Mouse (Mus musculus) kidney, embryonic 15.5 days (tissue): ENCODE results near the gene Lcn12. TPM values are rescaled to one million over a fixed set of nuclear protein-coding genes. Genes with fewer than 3 reads are reported as not detected.

Experiments used
- ATAC-seq: fragments of 200-750 bp; cut with Nextera tagmentation; replicated peaks from 2 replicates; pipeline ENCODE4 v1.8.0; 2017; ENCODE audit warnings: moderate TSS enrichment; ENCODE audit not compliant: low FRiP score
- H3K27ac ChIP-seq: fragments of 300-500 bp; sonication (generic); 2 replicates; pipeline ENCODE4 v1.5.1; 2015; ENCODE audit warnings: mild to moderate bottlenecking, inconsistent platforms
- H3K27me3 ChIP-seq: fragments of 300-500 bp; sonication (generic); 2 replicates; pipeline ENCODE4 v1.6.1; 2015; ENCODE audit warnings: inconsistent platforms
- H3K36me3 ChIP-seq: fragments of 300-500 bp; sonication (generic); 2 replicates; pipeline ENCODE4 v1.6.1; 2015; ENCODE audit warnings: inconsistent platforms
- H3K4me1 ChIP-seq: fragments of 300-500 bp; sonication (generic); 2 replicates; pipeline ENCODE4 v1.6.1; 2015; ENCODE audit warnings: inconsistent platforms
- H3K4me2 ChIP-seq: fragments of 300-500 bp; sonication (generic); 2 replicates; pipeline ENCODE4 v1.6.1; 2015; ENCODE audit warnings: moderate library complexity, mild to moderate bottlenecking, inconsistent platforms
- H3K4me3 ChIP-seq: fragments of 300-500 bp; sonication (generic); replicated peaks from 2 replicates; pipeline ENCODE4 v1.5.1; 2015; ENCODE audit warnings: mild to moderate bottlenecking, inconsistent platforms
- H3K9ac ChIP-seq: fragments of 300-500 bp; sonication (generic); 2 replicates; pipeline ENCODE4 v1.6.1; 2015; ENCODE audit warnings: mild to moderate bottlenecking, inconsistent platforms
- H3K9me3 ChIP-seq: fragments of 300-500 bp; sonication (generic); replicated peaks from 2 replicates; pipeline ENCODE4 v1.6.1; 2016; ENCODE audit warnings: inconsistent platforms
- WGBS: fragments of 180-500 bp; shearing (Covaris S2); methylation state at CpG from one replicate; pipeline ENCODE4 v1.1.7; 2015; ENCODE audit warnings: mixed read lengths; 5-methylcytosine and 5-hydroxymethylcytosine counted together
- microRNA-seq: library from miRNA; unstranded; fragments of <30 nt; microRNA quantifications from one replicate; pipeline ENCODE4, GENCODE M21; 2016
- polyA plus RNA-seq: library from polyadenylated mRNA; unstranded; fragments of >200 nt; fragmentation: Nextera tagmentation; extraction: Ambion mirVana; gene quantifications from 2 replicates; pipeline ENCODE4 v1.2.1, GENCODE M21; 2015

The Lcn12 gene
- polyA plus RNA-seq, 1 experiment from 2014 or later, result not detected

DNA sequence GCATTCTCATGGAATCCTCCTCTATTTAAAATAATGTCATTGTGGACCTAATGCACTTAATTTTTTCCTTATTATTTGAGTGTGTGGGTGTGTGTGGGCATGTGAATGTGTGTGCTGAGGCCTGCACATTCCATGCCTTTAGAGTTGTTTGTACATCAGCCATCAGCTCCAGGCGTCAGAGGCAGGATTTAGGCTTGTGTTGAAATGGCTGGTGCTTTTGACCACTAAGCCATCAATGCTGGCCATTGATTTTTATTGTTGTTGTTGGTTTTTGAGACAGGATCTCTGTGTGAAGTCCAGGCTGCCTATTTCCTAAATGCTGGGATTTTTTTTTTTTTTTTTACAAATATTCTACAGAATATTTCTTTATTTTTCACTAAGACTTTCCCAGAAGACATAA lies 40.8 kb downstream of the Lcn12 start:
- no peak overlapping the region for H3K27ac ChIP-seq
- no peak overlapping the region for H3K4me2 ChIP-seq
- no peak overlapping the region for H3K4me3 ChIP-seq
- peaks cover 2% of the 10 kb centered on the region; the same call in 1 of the 2 replicates for H3K36me3 ChIP-seq
- H3K27me3 ChIP-seq, result no peaks in the 10 kb centered on the region
- H3K4me1 ChIP-seq, result peaks cover 5% of the 10 kb centered on the region; the same call in 1 of the 2 replicates
- no peak for ATAC-seq
- no peaks in the 10 kb centered on the region for H3K9me3 ChIP-seq
- WGBS, result 53% methylated on average over 1 of the region's 1 CpGs
- no peak overlapping the region for H3K9ac ChIP-seq

DNA sequence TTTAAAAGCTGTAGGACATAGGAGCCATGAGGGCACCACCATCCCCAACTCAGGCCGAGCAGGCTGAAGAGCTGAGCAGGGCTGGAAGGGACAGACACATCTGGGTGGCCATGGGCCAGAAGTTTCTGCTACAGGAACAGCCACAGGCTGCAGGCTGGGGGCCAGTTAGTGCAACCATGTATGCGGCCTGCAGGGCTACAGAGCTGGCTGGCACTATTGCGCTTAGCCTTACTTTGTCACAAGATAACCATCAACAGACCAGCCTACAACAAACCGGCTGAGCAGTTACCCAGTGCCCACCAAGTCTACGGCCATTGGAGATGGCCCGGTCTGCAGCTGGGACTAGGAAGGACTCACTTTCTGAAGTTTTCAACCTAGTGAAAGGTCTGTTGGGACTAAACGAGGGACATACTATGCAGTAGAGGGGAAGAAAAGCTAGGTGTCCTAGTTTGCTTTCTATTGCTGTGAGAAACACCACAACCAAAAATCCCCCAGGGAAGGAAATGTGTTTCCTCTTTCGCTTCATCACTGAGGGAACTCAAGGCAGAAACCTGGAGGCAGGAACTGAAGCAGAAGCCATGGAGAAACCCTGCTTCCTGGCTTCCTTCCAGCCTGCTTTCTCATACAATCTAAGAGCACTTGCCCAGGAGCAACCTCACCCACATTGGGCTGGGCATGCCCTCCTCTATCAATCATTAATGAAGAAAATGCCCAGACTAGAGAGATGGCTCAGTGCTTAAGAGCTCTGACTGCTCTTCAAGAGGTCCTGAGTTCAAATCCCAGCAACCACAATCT lies 42.7 kb downstream of the Lcn12 start:
- Histone ChIP-seq H3K27ac (no peak overlapping the region), H3K4me3 (no peak overlapping the region), H3K4me1 (peaks cover 5% of the 10 kb centered on the region; the same call in 1 of the 2 replicates), H3K4me2 (no peak overlapping the region), H3K27me3 (no peaks in the 10 kb centered on the region), H3K9ac (no peak overlapping the region), H3K9me3 (no peaks in the 10 kb centered on the region), H3K36me3 (peaks cover 21% of the 10 kb centered on the region)
- ATAC-seq, result no peak
- 76% methylated on average over 8 of the region's 8 CpGs for WGBS

DNA sequence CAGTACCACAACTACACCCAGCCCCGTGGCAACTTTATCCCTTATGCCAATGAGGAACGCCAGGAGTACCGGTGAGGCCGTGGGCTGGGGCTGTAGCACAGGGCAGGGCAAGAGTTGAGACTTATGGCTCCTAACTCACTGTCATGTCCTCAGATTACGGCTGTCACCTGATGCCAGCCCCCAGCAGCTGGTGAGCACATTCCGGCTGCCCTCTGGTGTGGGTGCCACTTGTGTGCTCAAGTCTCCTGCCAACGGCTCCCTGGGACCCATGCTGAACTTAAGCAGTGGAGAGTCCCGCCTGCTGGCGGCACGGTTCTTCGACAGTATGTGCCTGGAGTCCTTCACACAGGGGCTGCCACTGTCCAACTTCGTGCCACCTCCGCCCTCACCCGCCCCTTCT lies 51.0 kb downstream of the Lcn12 start:
- no peak for ATAC-seq
- 83% methylated on average over 14 of the region's 14 CpGs for WGBS
- H3K36me3 ChIP-seq, result peaks cover 92% of the 10 kb centered on the region
- H3K4me1 ChIP-seq, result no peaks in the 10 kb centered on the region
- no peak overlapping the region for H3K4me2 ChIP-seq
- no peak overlapping the region for H3K27ac ChIP-seq
- H3K4me3 ChIP-seq, result no peak overlapping the region
- no peak overlapping the region for H3K9ac ChIP-seq
- H3K9me3 ChIP-seq, result no peaks in the 10 kb centered on the region
- H3K27me3 ChIP-seq, result no peaks in the 10 kb centered on the region

DNA sequence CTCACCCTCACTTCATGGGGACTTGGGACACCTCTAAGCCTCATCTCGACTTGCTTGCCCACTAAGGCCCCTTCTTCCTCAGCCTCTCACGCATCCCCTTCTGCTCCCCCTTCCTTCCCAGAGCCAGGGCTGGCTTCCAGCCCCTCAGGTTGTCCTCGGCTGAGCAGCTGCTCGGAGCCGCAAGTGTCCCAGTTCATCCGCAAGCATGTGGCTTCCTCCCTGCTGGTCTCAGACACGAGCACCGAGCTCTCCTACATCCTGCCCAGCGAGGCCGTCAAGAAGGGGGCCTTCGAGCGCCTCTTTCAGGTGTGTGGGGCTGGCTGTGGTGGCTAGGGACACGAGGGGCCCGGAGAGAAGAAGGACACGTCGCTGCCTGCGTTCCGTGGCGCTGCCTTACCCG lies 52.6 kb downstream of the Lcn12 start:
- Histone ChIP-seq H3K4me1 (no peaks in the 10 kb centered on the region), H3K36me3 (peaks cover 92% of the 10 kb centered on the region), H3K9me3 (no peaks in the 10 kb centered on the region), H3K4me2 (no peak overlapping the region), H3K4me3 (no peak overlapping the region), H3K27me3 (no peaks in the 10 kb centered on the region), H3K27ac (no peak overlapping the region), H3K9ac (no peak overlapping the region)
- WGBS, result 87% methylated on average over 20 of the region's 20 CpGs
- no peak for ATAC-seq

Small RNAs within 50 kb of the gene (microRNA-seq; reads per million reads assigned to microRNA genes)
- gene Mir3087, result not detected

Other genes with a start within 250 kb of the Lcn12 start
- 5.3 and 5.4 TPM in 2 replicates for gene AL732309.1, start 247.0 kb downstream of the Lcn12 start, polyA plus RNA-seq
- 23.4 and 23.6 TPM in 2 replicates for gene Tmem203, start 238.5 kb downstream of the Lcn12 start, polyA plus RNA-seq
- 9.2 and 11.3 TPM in 2 replicates for gene Tprn, start 231.3 kb downstream of the Lcn12 start, polyA plus RNA-seq
- 204 and 207 TPM in 2 replicates for gene Ssna1, start 221.5 kb downstream of the Lcn12 start, polyA plus RNA-seq
- 123 and 129 TPM in 2 replicates for gene Anapc2, start 221.4 kb downstream of the Lcn12 start, polyA plus RNA-seq
- gene Tmem210, start 205.8 kb downstream of the Lcn12 start, polyA plus RNA-seq, result not detected in 2 replicates
- gene Lrrc26, start 204.0 kb downstream of the Lcn12 start, polyA plus RNA-seq, result 0.46 TPM in 1 of 2 replicates, not detected in the other
- 0.53 and 0.71 TPM in 2 replicates for gene Grin1, start 174.7 kb downstream of the Lcn12 start, polyA plus RNA-seq
- 50.5 and 53.2 TPM in 2 replicates for gene Man1b1, start 161.6 kb downstream of the Lcn12 start, polyA plus RNA-seq
- 23.4 TPM in 2 replicates for gene Dpp7, start 137.6 kb downstream of the Lcn12 start, polyA plus RNA-seq
- gene Uap1l1, start 128.2 kb downstream of the Lcn12 start, polyA plus RNA-seq, result 24.9 and 27.3 TPM in 2 replicates
- gene Sapcd2, start 121.6 kb downstream of the Lcn12 start, polyA plus RNA-seq, result 40.4 and 42.7 TPM in 2 replicates
- 4.5 and 4.6 TPM in 2 replicates for gene Entpd2, start 98.0 kb downstream of the Lcn12 start, polyA plus RNA-seq
- 41.3 and 52.5 TPM in 2 replicates for gene Npdc1, start 94.6 kb downstream of the Lcn12 start, polyA plus RNA-seq
- gene Fut7, start 70.6 kb downstream of the Lcn12 start, polyA plus RNA-seq, result 0.08 and 0.18 TPM in 2 replicates
- gene Abca2, start 65.2 kb downstream of the Lcn12 start, polyA plus RNA-seq, result 11.0 and 11.1 TPM in 2 replicates
- gene Clic3, start 37.1 kb downstream of the Lcn12 start, polyA plus RNA-seq, result 3.6 and 3.9 TPM in 2 replicates
- gene Paxx, start 32.8 kb downstream of the Lcn12 start, polyA plus RNA-seq, result 30.4 and 31.8 TPM in 2 replicates
- gene Ptgds, start 23.9 kb downstream of the Lcn12 start, polyA plus RNA-seq, result 1.6 and 2.2 TPM in 2 replicates
- 85.1 and 96.1 TPM in 2 replicates for gene Fbxw5, start 6.8 kb upstream of the Lcn12 start, polyA plus RNA-seq
- 6.3 and 7.8 TPM in 2 replicates for gene C8g, start 7.8 kb upstream of the Lcn12 start, polyA plus RNA-seq
- 36.0 and 37.3 TPM in 2 replicates for gene Traf2, start 53.0 kb upstream of the Lcn12 start, polyA plus RNA-seq
- gene Edf1, start 63.9 kb upstream of the Lcn12 start, polyA plus RNA-seq, result 373 and 392 TPM in 2 replicates
- 8.4 and 10.1 TPM in 2 replicates for gene Mamdc4, start 80.9 kb upstream of the Lcn12 start, polyA plus RNA-seq
- 184 and 197 TPM in 2 replicates for gene Phpt1, start 81.3 kb upstream of the Lcn12 start, polyA plus RNA-seq
- 0.15 and 0.21 TPM in 2 replicates for gene Ajm1, start 87.8 kb upstream of the Lcn12 start, polyA plus RNA-seq
- 72.8 and 74.7 TPM in 2 replicates for gene Rabl6, start 114.6 kb upstream of the Lcn12 start, polyA plus RNA-seq
- 0.12 and 0.27 TPM in 2 replicates for gene Ccdc183, start 123.8 kb upstream of the Lcn12 start, polyA plus RNA-seq
- gene Tmem141, start 128.1 kb upstream of the Lcn12 start, polyA plus RNA-seq, result 31.6 and 32.4 TPM in 2 replicates
- 3.3 and 4.2 TPM in 2 replicates for gene Fcna, start 134.1 kb upstream of the Lcn12 start, polyA plus RNA-seq
- gene Lcn8, start 159.2 kb upstream of the Lcn12 start, polyA plus RNA-seq, result not detected in 2 replicates
- gene Lcn5, start 164.0 kb upstream of the Lcn12 start, polyA plus RNA-seq, result not detected in 2 replicates
- gene Lcn6, start 182.9 kb upstream of the Lcn12 start, polyA plus RNA-seq, result not detected in 2 replicates
- not detected in 2 replicates for gene Lcn10, start 188.8 kb upstream of the Lcn12 start, polyA plus RNA-seq
- 0.23 TPM in 1 of 2 replicates, not detected in the other for gene Obp2a, start 206.1 kb upstream of the Lcn12 start, polyA plus RNA-seq
- 91.2 and 95.1 TPM in 2 replicates for gene Bmyc, start 212.8 kb upstream of the Lcn12 start, polyA plus RNA-seq
- not detected in 2 replicates for gene Obp2b, start 243.1 kb upstream of the Lcn12 start, polyA plus RNA-seq